Mouse (Mus musculus): ENCODE measurements around the gene Maea.
A peak's percentile ranks its signal among the peaks of the same experiment; 100 is the strongest.
"Not testable (repeated sequence)": the region's sequence is repeated elsewhere in the genome, so short reads cannot be mapped to it uniquely, and the experiment has no call there.

The Maea gene

DNA sequence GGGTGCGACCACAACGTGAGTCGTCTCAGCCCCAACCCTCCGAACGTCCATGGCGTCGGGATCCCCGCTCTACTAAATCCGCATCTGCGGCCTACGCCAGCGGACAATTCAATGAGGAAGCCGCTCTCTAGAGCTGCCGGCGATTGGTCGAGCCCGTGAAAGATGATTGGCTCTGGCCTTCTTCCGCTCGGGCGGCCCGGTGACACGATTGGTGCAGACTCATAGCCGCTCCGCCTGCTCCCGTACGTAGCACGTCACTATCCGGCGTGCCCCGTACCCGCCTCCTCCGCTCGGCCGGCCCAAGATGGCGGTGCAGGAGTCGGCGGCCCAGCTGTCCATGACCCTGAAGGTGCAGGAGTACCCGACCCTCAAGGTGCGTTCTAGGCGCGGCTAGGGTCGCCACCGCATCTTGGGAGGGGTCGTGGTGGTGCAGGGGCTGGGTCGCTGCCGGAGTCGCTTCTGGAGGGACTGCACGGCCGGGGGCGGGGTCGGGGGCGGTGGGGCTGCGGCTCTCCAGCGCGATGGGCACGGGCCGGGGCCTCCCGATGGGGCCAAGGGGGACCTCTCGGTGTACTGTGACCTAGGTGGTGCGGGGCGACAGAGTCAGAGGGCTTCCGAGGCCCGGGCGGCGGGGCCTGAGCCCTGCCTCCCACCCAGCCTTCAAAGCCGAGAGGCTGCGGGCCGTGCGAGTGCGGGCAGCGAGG lies at the start of gene Maea:
Gene Maea (plus strand): TSS at position 237 of the 704 bp plus-strand sequence.
- DNase-seq (ENCODE audit: low read depth), result peak; percentile 98

GRCm38 (mm10) chr5:33293796-33294430 lies 41.4 kb upstream of the Maea start:
- DNase-seq (ENCODE audit: low read depth), result peak; percentile 29

- peak; percentile 46 for DNase-seq (ENCODE audit: low read depth)
Observed at GRCm38 (mm10) chr5:33297164-33297563, 38.1 kb upstream of the Maea start.

GRCm38 (mm10) chr5:33301801-33302200 lies 33.5 kb upstream of the Maea start:
- peak; percentile 19 for DNase-seq (ENCODE audit: low read depth)

- DNase-seq (ENCODE audit: low read depth), result no peak
Observed at GRCm38 (mm10) chr5:33310704-33311462, 24.4 kb upstream of the Maea start.

GRCm38 (mm10) chr5:33312192-33312591 lies 23.1 kb upstream of the Maea start:
- no peak for DNase-seq (ENCODE audit: low read depth)

DNA sequence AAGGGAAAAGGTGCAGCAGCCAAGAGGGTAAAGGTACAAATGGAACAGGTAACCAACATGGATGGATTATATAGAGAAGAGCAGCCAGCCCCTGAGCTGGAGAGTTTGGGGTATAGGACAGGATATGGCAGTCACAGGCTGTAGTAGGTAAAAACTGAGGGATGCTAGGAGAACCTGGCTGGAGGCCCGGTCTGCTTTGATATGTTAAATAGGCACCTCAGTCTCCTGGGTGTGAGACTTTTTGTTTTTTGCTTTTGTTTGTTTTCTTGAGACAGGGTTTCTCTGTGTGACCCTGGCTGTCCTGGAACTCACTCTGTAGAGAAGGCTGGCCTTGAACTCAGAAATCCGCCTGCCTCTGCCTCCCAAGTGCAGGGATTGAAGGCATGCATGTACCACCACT lies 10.8 kb upstream of the Maea start:
- no peak for DNase-seq (ENCODE audit: low read depth)

DNA sequence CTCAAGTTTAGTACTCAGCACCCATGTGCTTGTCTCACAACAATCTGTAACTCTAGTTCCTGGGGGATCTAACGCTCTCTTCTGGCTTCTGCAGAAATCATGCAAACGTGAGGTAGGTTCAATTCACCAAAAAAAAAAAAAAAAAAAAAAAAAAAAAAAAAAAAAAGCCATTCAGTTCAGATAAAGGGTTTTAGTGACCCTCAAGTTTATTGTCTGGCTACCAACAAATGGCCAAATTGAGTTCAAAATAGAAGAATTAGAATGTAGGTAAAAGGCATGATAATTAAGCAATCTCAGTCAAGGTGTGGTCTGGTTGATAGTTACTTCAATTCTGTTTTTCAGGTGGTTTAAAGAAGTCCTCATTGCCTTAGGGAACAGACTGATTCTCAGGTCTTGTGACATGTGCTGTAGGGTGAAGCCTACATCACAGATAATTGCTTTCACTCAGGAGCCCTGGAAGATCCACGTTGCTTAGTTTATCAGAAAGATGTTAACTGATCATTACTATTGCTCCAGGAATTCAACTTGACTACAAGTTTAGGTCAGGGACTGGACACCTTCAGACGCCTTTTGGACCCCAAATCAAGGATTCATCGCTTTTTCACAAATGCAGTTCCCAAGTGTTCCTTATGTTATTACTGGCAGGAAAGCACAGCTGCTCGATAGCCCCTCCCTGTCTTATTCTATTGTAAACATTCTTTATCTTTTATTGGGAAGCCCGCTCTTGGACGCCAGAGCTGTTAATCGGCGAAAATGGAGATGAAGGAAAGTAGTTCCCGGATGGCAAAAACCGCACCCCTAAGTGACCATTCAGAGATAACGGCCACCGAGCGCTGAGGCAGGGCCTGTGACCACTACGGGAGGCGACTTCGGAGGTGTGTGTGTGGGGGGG lies 682 bp upstream of the Maea start:
- DNase-seq (ENCODE audit: low read depth), result no peak

DNA sequence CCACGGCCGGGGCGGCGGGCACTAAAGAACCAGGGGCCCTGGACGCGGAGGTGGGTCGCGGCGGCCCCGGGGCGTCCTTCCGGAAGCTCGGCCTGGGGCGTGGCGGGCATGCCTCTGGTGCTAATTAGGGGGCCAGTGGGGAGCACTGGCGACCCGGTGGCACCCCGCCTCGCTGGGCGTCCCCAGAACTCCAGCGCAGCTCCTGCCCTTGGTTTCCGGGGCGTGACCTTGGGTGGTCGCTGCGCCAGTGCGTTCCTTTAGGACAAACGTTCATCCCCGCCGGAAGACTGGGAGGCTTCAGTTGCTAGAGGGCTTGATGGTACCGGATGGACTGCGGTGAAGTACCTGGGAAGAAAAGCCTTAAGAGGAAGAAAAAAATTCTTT lies 660 bp downstream of the Maea start:
- DNase-seq (ENCODE audit: low read depth), result peak; percentile 26

GRCm38 (mm10) chr5:33337206-33337605 lies 1.9 kb downstream of the Maea start:
- DNase-seq (ENCODE audit: low read depth), result peak; percentile 40

GRCm38 (mm10) chr5:33341165-33341564 lies 5.9 kb downstream of the Maea start:
- DNase-seq (ENCODE audit: low read depth), result no peak

DNA sequence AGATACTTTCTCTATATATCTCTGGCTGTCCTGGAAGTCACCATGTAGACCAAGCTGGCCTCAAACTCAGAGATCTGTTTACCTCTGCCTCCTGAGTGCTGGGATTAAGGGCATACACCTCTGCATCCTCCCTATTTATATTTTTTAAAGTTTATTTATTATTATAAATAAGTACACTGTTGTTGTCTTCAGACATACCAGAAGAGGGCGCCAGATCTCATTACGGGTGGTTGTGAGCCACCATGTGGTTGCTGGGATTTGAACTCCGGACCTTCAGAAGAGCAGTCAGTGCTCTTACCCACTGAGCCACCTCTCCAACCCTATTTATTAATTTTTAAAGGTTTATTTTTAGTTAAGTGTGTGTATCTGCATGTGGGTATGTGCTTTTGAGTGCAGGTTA lies 6.9 kb downstream of the Maea start:
- not testable (repeated sequence) for DNase-seq (ENCODE audit: low read depth)

- peak; percentile 44 for DNase-seq (ENCODE audit: low read depth)
Observed at GRCm38 (mm10) chr5:33342821-33343220, 7.5 kb downstream of the Maea start.

DNA sequence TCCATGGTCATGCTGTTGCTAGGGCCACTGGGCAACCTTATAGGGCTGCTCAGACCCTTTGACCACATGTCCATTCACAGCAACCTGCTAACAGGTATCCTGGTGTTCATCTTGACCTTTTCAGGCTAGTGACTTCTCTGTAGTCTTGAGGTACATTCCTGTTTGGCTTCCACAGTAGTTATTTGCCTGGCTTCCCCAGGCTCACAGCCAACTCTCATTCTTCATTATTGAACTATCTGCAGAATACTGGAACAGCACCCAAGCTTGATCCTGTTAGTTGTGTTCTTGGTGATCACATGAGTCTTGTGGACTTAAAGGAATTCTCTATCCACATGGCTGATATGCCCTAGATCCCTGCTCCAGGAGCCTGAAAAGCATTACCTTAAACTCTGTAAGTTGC lies 8.3 kb downstream of the Maea start:
- peak; percentile 22 for DNase-seq (ENCODE audit: low read depth)

DNA sequence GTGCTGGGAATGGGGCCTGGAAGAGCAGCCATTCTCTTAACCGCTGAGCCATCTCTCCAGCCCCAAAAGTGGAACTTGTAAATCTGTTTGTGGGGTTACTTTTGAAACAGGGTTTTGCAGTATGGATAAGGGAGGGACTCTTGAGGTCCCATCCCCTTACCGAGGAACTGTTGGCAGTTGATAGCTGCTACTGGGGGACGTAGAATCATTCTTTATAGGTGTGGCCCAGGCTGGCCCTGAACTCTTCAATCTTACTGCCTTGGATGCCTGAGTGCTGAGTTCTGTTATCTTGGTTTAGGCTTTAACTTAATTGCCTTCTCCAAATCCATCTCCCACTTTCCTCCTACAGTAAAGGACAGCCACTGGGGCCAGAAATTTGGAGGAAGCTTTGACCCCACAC lies 8.8 kb downstream of the Maea start:
- no peak for DNase-seq (ENCODE audit: low read depth)

GRCm38 (mm10) chr5:33347620-33348019 lies 12.3 kb downstream of the Maea start:
- no peak for DNase-seq (ENCODE audit: low read depth)

DNA sequence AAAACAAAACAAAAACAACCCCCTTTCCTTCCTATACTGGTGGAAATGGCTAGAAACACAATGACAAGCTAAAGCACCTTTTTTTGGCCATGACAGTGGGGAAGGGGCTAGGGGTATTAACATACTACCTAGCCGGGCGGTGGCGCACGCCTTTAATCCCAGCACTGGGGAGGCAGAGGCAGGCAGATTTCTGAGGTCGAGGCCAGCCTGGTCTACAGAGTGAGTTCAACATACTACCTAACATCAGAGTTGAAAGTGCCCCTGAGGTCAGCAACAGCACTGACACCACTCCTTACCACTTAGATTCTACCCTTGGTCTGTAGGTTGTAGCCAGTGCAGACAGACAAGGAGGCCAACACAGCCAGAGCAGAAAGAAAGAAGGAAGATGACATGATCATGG lies 13.9 kb downstream of the Maea start:
- no peak for DNase-seq (ENCODE audit: low read depth)

DNA sequence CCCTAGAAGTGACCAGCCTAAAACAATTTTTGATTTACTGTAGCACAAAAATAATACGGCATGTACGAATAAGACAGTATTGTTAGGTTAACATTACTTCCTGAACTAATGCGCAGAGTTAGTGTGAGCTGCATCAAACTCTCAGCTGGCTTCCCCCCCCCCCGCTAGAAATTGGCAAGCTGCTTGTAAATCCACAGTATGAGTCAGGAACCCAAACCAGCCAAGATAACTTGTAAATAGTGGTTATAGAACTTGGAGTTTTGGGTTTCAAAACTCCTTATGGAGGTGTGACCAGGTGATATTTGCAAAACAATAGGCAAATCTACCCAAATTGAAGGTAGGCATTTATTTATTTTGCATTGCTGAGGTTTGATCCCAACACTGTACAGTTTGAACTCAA lies 14.4 kb downstream of the Maea start:
- DNase-seq (ENCODE audit: low read depth), result peak; percentile 74

DNA sequence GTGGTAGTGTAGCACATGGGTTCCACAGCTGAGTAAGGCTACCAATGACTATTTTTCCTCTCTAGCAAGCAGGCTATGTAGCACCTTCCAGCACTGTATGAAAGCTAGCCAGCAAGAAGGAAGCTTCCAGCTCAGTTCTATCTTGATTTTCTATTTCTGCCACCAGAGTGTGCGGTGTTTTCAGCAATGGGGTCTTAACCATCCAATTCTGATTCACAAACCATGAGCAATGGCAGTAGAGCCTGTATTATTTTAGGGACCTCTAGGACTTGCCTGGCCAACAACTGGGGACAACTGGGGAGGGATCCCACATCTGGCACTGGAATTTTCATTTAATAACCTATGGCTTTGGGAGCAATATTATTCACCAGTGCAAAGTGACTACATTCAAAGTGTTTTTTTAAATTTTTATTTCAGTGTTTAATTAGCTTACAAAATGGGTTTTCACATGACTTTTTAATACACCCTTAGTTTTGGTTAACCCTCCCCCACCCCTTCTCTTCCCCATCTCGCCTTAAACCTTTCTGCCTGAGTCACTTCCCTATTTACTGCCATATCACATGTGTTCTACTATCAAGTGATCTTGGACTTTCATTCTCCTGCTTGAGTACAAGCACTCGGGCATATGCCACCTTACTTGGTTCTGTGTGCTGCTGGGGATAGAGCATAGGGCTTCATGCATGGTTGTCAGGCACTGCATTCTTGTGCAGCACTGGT lies 16.4 kb downstream of the Maea start:
- peak; percentile 25 for DNase-seq (ENCODE audit: low read depth)

DNA sequence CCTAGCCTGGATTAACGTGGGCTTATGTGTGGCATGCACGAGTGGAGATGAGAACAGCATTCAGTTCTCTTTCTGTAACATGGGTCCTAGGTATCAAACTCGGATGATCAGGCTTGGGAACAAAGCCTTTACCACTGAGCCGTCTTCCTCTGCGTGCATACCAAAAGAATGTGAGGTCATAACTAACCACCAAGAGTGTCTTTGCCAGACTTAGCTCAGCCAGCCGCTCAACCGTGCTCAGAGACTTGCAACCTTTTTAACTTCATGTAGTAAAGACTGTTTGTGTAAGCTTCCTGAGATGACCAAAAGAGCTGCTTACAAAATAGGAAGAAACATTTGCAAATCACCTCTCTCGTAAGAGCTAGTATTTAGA lies 16.9 kb downstream of the Maea start:
- DNase-seq (ENCODE audit: low read depth), result peak; percentile 62

DNA sequence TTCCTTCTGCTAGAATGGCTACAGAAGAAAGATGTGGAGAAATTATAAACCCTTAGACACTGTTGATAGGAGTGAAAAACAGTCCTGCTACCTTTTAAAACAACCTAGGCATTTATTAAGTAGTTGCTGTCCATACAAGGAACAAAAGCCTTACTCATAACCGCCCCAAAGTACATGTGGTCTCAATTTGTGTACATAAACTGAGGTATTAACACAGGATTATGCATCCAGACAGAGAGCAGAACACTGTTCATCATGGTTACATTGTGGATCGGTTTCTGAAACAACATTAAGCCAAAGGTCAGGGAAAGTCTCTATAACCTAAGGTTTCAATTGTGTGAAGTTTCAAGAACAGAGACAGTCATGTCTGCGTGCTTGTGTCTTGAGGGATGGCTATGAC lies 17.7 kb downstream of the Maea start:
- peak; percentile 54 for DNase-seq (ENCODE audit: low read depth)

GRCm38 (mm10) chr5:33357494-33357893 lies 22.2 kb downstream of the Maea start:
- DNase-seq (ENCODE audit: low read depth), result no peak

All from NIH3T3 (cell line).